Mouse (Mus musculus): ENCODE data around the gene 3110009E18Rik.

DNA sequence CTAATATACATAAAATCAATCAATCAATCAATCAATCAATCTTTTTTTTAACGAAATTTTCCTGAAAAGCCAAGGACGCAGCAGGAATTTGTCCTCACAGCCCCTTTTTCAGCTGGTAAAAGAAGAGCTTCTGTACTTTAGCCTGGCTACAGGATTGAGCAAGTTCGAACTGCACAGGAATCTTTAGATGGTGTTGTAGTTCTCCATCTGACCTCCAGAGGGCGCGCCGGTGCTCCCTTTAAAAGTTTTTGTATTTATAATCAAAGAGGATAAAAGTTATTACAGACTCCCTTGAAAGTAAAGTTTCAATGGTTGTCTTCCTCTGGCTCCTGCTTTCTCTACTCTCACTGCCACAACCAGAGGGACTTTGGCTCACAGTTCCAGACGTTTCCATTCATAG lies 22.7 kb upstream of the 3110009E18Rik start:
- TF ChIP-seq CTCF (IDR thresholded peaks at IDR 0.05 in 2 of 3, conservative IDR thresholded peaks at IDR 0.05 in 1 of 3; ENCODE audit: control insufficient read depth in 1 of 3, insufficient read depth in 1 of 3, low read depth in 2 of 3, low read length in 3 of 3, poor library complexity in 1 of 3, severe bottlenecking in 1 of 3) (peak; percentile 58 to 65 (median 64)), POLR2A (IDR thresholded peaks at IDR 0.05; ENCODE audit: control insufficient read depth in 1 of 2, insufficient read depth in 1 of 2, low read depth in 1 of 2, low read length in 2 of 2, poor library complexity in 1 of 2) (no peak), NELFE (IDR thresholded peaks at IDR 0.05; ENCODE audit: low read depth, low read length) (no peak), MYC (IDR thresholded peaks at IDR 0.05; ENCODE audit: low read depth, low read length) (no peak), MAZ (IDR thresholded peaks at IDR 0.05; ENCODE audit: low read depth, low read length) (no peak), CHD2 (IDR thresholded peaks at IDR 0.05; ENCODE audit: low read length) (no peak), BHLHE40 (IDR thresholded peaks at IDR 0.05; ENCODE audit: borderline replicate concordance, low read depth, low read length) (no peak), CHD1 (IDR thresholded peaks at IDR 0.05; ENCODE audit: low read depth, low read length) (no peak), ZMIZ1 (IDR thresholded peaks at IDR 0.05; ENCODE audit: low read depth, low read length) (no peak), TAL1 (IDR thresholded peaks at IDR 0.05; ENCODE audit: low read length) (no peak), EP300 (IDR thresholded peaks at IDR 0.05; ENCODE audit: low read depth in 1 of 2, low read length in 2 of 2) (no peak), ZNF384 (IDR thresholded peaks at IDR 0.05; ENCODE audit: low read depth, low read length) (no peak), MAX (IDR thresholded peaks at IDR 0.05; ENCODE audit: low read length) (no peak)
